Mouse (Mus musculus): Measurements from ENCODE around the gene Ckb.
A peak's percentile ranks its signal among the peaks of the same experiment; 100 is the strongest.
"Not testable (repeated sequence)": the region's sequence is repeated elsewhere in the genome, so short reads cannot be mapped to it uniquely, and the experiment has no call there.

The Ckb gene

DNA sequence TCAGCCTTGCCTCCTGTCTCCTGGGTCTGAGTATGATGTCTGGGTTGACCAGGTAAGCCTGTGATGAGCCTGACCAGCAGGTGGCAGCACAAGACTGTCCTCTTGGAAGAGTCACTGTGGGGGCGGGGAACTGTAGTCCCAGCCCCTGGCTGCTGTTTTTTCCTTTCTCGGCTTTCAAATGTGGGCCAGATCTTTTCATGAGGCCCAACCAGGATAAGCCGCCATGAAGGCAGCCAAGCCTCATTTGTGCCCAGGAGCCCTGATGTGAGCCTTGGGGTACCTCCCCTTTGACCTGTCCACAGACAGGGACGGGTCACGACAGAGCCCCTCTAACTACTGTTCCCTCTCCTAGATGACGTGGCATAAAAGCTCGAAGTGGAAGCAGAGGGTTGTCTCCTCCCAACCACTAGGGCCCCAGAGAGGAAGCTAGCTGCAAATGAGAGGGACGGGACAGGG, 3.7 kb downstream of the Ckb start:
- DNase-seq: peak; percentile 97

- no peak for DNase-seq
Measured at GRCm38 (mm10) chr12:111667421-111667820, 4.7 kb downstream of the Ckb start.

GRCm38 (mm10) chr12:111666380-111666779, 5.8 kb downstream of the Ckb start:
- no peak for DNase-seq

GRCm38 (mm10) chr12:111665041-111665880, 6.9 kb downstream of the Ckb start:
- DNase-seq: no peak

DNA sequence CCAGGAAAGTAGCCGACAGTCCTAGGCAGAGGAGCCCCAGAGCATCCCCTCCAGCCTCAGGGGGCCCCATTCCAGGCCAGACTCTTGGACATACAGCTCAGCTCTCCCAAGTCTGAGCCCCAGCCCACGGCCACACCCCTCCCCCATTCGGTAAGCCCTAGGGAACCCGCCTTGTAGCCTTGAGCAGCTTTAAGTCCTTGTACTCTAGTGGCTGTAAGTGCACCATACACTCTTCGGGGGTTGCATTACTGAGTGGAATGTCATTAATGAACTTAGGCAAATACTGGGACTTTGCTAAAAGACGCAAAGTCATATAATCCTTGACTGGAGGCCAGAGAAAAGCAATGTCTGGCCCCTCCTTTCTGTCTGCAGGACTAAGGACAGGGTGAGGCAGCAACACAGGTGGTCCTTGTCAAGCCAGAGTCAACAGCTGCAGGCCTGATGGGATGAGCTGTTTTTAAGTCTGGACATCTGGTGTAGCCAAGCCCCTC, 7.9 kb downstream of the Ckb start:
- no peak for DNase-seq

GRCm38 (mm10) chr12:111663228-111664143, 8.7 kb downstream of the Ckb start:
- DNase-seq: no peak

DNA sequence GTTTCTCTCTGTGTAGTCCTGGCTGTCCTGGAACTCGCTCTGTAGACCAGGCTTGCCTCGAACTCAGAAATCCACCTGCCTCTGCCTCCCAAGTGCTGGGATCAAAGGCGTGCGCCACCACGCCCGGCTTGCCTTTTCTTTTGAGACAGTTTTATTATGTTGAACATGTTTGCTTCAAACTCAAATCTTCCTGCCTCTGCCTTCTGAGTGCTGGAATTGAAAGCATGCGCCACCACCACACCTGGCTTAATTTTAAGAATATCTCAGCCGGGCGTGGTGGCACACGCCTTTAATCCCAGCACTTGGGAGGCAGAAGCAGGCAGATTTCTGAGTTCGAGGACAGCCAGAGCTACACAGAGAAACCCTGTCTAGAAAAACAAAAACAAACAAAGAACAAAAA, 10.6 kb downstream of the Ckb start:
- DNase-seq: not testable (repeated sequence)

DNA sequence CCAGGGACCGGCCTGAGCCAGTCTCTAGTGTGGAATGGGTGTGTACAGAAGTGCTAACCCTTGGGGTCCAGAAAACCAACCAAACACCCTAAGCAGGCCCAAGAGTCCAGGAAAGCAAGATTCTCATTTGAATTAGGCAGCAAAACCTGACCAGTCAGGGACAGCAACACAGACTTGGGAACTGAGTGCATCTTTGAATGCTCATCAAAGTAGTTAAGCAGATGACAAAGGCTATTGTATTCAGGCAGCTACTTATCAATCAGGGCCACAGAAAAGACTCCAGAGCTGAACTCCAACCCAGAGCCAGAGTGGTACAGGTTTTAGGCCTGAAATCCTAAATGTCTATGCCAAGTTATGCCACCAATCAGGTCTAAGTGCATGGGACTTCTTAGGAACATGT, 11.5 kb downstream of the Ckb start:
- no peak for DNase-seq

GRCm38 (mm10) chr12:111659331-111659730, 12.8 kb downstream of the Ckb start:
- DNase-seq: no peak

- no peak for DNase-seq
Measured at GRCm38 (mm10) chr12:111655695-111656094, 16.4 kb downstream of the Ckb start.

DNA sequence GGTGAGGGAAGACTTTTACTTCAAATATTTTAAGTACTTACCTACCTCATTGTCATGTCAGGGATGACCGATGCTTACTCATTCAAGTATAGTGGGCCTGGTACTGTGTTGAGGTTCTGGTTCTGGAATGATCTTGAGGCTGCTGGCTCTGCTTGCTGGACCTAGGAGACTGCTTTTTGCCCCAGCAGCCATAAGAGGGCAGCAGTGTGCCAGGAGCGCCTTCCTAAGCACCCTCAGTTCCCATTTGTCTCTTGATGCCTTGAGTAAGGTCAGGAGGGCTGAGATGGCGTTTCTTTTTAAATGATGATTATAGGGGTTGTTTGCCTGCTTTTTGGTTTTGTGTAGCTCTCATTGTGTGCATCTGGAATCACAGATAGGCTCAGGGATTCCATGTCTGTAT, 18.7 kb downstream of the Ckb start:
- peak; percentile 82 for DNase-seq

DNA sequence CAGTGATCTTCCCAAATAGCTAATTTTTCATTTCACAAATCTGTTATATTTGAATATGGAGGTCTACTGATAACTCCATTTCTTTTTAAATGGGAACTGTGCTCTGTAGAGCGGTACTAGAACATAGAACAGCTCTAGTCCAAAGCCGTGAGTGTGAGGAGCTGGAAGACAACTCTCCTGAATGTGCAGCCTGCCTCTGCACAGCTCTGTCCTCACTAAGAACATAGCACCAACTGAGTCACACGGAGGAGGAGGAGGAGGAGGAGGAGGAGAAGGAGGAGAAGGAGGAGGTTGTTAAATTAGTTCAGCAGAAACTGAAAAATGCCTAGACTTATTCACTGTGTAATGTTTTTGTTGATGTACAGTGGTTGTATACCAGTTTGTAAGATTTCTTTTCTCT, 19.2 kb downstream of the Ckb start:
- no peak for DNase-seq

GRCm38 (mm10) chr12:111648061-111648645, 24.0 kb downstream of the Ckb start:
- DNase-seq: peak; percentile 57

All from cerebellum, adult 8-10 months (tissue).